Mouse (Mus musculus): ENCODE data around the gene Fam19a5. TPM values are rescaled to one million over a fixed set of nuclear protein-coding genes. Genes with fewer than 3 reads are reported as not detected.

The Fam19a5 gene
- polyA plus RNA-seq, 1 experiment from 2014 or later, result 4.7 TPM

DNA sequence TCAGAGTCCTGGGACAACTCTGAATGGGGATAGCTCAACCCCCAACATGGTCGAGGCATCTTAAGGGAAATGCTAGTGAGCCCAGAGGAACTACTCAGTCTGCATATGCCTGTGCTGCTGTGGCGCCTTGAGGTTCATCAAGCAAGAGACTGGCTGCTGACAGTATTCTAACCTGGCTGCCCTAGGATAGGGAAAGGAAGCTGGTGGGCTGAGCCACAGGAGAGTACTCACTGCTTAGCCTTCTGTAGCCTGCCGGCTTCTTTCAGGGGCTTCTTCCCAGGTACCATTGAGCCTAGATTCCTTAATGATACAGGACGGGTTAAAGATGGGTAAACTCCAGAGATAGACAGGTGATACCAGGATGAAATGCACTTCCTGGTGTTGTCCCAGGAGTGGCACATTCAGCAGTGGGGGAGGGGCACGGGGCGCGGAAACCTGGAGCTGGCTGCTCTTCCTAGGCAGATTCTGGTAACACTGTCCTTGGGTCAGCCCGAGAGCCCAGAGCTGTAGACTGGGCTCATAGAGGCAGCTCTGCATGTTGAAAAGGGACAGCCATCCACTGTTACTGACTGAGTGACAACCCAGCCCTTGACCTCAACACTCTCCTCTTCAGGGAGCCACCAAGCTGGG is 1.7 kb downstream of the Fam19a5 start:
- Histone ChIP-seq H3K4me1 (ENCODE audit: insufficient read depth, low read length) (peaks cover 5% of the 10 kb centered on the region; the same call in 1 of the 2 replicates), H3K36me3 (ENCODE audit: insufficient read depth, low read length) (no peaks in the 10 kb centered on the region), H3K9ac (replicated peaks; ENCODE audit: low read length) (no peak overlapping the region), H3K27me3 (ENCODE audit: insufficient read depth, low read length) (peaks cover 76% of the 10 kb centered on the region), H3K4me3 (ENCODE audit: low read length) (no peak overlapping the region; the same call in 1 of the 2 replicates), H3K27ac (ENCODE audit: low read length) (no peak overlapping the region), H3K9me3 (ENCODE audit: low read length) (no peaks in the 10 kb centered on the region), H3K4me2 (replicated peaks; ENCODE audit: low read depth, low read length) (no peak overlapping the region)
- no peak for ATAC-seq (ENCODE audit: low FRiP score, low TSS enrichment)
- WGBS, result 22% methylated on average over 8 of the region's 8 CpGs

DNA sequence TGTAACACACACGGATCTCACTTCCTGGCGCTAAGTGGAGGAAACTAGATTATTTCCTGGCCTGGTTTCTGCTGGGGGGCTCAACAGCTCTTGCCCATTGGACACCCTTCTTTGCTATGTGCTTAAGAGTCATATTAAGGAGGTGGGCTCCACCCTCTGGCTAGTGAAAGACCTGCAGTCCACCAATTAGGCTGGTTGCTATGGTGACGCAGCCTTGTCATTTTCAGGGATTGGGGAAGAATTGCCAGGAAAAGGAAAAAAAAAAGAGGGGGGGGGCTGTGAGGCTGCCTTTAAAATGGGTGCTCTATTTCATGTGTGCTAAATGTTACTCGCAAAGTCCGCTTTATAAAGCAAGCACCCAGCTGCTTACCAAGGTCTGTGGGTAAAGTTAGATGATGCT is 2.9 kb downstream of the Fam19a5 start:
- Histone ChIP-seq H3K4me2 (replicated peaks; ENCODE audit: low read depth, low read length) (no peak overlapping the region), H3K9ac (replicated peaks; ENCODE audit: low read length) (no peak overlapping the region), H3K4me3 (ENCODE audit: low read length) (no peak overlapping the region), H3K9me3 (ENCODE audit: low read length) (no peaks in the 10 kb centered on the region), H3K27me3 (ENCODE audit: insufficient read depth, low read length) (peaks cover 75% of the 10 kb centered on the region), H3K36me3 (ENCODE audit: insufficient read depth, low read length) (no peaks in the 10 kb centered on the region), H3K27ac (ENCODE audit: low read length) (no peak overlapping the region), H3K4me1 (ENCODE audit: insufficient read depth, low read length) (peaks cover 5% of the 10 kb centered on the region; the same call in 1 of the 2 replicates)
- WGBS, result 52% methylated on average over 5 of the region's 5 CpGs
- no peak for ATAC-seq (ENCODE audit: low FRiP score, low TSS enrichment)

DNA sequence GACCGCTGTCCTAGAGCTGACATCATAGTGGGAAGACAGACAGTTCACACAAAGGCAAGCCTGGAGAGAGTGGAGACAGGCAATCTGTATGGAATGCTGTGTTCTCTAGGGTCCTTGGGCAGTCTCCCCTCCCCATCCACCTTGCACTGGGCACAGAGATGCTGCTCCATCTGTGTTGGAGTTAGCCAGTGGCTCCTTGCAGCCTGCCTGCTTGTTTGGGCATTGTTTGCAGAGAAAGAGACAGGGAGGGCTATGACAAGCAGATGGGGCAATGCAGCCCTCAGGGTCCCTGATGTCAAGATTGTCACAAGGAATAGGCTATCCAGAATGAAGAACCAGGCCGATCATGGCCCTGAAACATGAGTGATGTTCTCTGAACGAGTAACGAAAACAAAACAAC is 5.6 kb downstream of the Fam19a5 start:
- H3K27me3 ChIP-seq (ENCODE audit: insufficient read depth, low read length), result peaks cover 49% of the 10 kb centered on the region
- no peak overlapping the region for H3K27ac ChIP-seq (ENCODE audit: low read length)
- no peaks in the 10 kb centered on the region for H3K36me3 ChIP-seq (ENCODE audit: insufficient read depth, low read length)
- no peak overlapping the region for H3K4me3 ChIP-seq (ENCODE audit: low read length)
- H3K9me3 ChIP-seq (ENCODE audit: low read length), result no peaks in the 10 kb centered on the region
- ATAC-seq (ENCODE audit: low FRiP score, low TSS enrichment), result no peak
- no peaks in the 10 kb centered on the region; the same call in 1 of the 2 replicates for H3K4me1 ChIP-seq (ENCODE audit: insufficient read depth, low read length)
- no peak overlapping the region for H3K9ac ChIP-seq (replicated peaks; ENCODE audit: low read length)
- no peak overlapping the region for H3K4me2 ChIP-seq (replicated peaks; ENCODE audit: low read depth, low read length)
- WGBS, result 58% methylated on average over 4 of the region's 4 CpGs

DNA sequence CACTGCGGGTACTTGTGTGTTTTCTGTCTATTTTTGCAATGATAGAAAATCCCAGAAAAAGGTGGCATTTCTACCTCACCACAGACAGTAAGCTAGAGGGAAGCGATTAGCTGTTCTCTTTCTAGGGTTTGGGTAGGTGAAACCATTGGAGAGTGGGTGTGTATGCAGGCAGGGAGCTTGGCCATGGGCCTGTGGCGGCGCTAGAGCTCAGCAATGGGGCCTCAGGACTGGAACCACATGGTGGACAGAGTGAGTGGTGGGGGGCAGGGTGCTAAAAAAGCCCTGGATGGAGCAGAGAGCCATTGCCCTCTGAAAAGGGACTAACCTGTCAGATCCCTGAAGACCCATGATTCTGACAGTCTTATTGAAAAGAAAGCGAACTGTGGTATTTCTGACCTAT is 6.7 kb downstream of the Fam19a5 start:
- peaks cover 38% of the 10 kb centered on the region for H3K27me3 ChIP-seq (ENCODE audit: insufficient read depth, low read length)
- no peaks in the 10 kb centered on the region for H3K36me3 ChIP-seq (ENCODE audit: insufficient read depth, low read length)
- no peak overlapping the region for H3K4me2 ChIP-seq (replicated peaks; ENCODE audit: low read depth, low read length)
- H3K9me3 ChIP-seq (ENCODE audit: low read length), result no peaks in the 10 kb centered on the region
- H3K27ac ChIP-seq (ENCODE audit: low read length), result no peak overlapping the region
- no peaks in the 10 kb centered on the region for H3K4me1 ChIP-seq (ENCODE audit: insufficient read depth, low read length)
- no peak overlapping the region for H3K9ac ChIP-seq (replicated peaks; ENCODE audit: low read length)
- 45% methylated on average over 5 of the region's 5 CpGs for WGBS
- H3K4me3 ChIP-seq (ENCODE audit: low read length), result no peak overlapping the region
- no peak for ATAC-seq (ENCODE audit: low FRiP score, low TSS enrichment)

DNA sequence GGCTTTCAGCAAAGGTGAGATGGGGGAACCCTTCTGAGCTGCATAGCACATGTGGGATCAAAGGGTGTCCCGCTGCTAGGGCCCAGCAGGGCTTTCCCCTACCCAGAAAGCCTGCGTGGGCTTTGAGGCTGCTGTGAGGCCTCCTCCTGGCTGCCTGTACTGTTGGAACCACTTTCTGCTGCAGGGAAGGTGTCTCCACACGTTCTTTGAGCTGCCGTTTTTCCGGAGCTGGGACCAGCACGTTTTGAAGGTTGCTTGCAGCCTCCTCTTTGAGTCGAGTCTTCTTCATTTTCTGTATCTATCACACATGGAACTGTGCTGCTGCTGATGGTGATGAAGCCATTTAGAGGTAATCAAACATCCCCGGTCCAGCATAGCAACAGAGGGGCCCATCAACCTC is 7.5 kb downstream of the Fam19a5 start:
- no peak overlapping the region for H3K9ac ChIP-seq (replicated peaks; ENCODE audit: low read length)
- no peaks in the 10 kb centered on the region for H3K4me1 ChIP-seq (ENCODE audit: insufficient read depth, low read length)
- no peak overlapping the region for H3K4me3 ChIP-seq (ENCODE audit: low read length)
- no peak for ATAC-seq (ENCODE audit: low FRiP score, low TSS enrichment)
- WGBS, result 35% methylated on average over 8 of the region's 8 CpGs
- H3K27me3 ChIP-seq (ENCODE audit: insufficient read depth, low read length), result peaks cover 31% of the 10 kb centered on the region
- H3K27ac ChIP-seq (ENCODE audit: low read length), result no peak overlapping the region
- H3K4me2 ChIP-seq (replicated peaks; ENCODE audit: low read depth, low read length), result no peak overlapping the region
- H3K9me3 ChIP-seq (ENCODE audit: low read length), result no peaks in the 10 kb centered on the region
- H3K36me3 ChIP-seq (ENCODE audit: insufficient read depth, low read length), result no peaks in the 10 kb centered on the region

DNA sequence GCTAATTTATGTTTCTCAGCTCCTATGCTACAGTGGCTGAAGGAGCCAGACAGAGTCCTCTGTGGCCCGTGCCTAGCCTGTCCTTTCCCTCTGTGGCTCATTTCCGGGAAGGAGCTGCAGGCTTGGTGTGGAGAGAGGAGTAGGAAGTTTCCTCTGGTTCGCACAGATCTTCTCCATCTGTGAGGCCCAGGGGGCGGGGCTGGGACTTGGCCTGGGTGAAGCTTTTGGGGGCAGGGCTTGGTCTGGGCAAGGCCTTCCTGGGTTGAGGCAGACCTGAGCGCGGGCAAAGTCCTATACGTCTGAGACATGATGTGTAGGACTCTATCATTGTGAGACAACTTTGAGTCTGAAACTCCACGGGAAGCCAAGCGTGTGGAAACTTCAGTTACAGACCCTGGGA is 11.7 kb downstream of the Fam19a5 start:
- Histone ChIP-seq H3K4me1 (ENCODE audit: insufficient read depth, low read length) (no peaks in the 10 kb centered on the region), H3K36me3 (ENCODE audit: insufficient read depth, low read length) (no peaks in the 10 kb centered on the region), H3K4me3 (ENCODE audit: low read length) (no peak overlapping the region), H3K9me3 (ENCODE audit: low read length) (no peaks in the 10 kb centered on the region), H3K27me3 (ENCODE audit: insufficient read depth, low read length) (0 out of 2 replicates have a peak, but pooled peaks cover 4% of the 10 kb centered on the region), H3K9ac (replicated peaks; ENCODE audit: low read length) (no peak overlapping the region), H3K4me2 (replicated peaks; ENCODE audit: low read depth, low read length) (no peak overlapping the region), H3K27ac (ENCODE audit: low read length) (no peak overlapping the region)
- WGBS, result 75% methylated on average over 9 of the region's 9 CpGs
- no peak for ATAC-seq (ENCODE audit: low FRiP score, low TSS enrichment)

DNA sequence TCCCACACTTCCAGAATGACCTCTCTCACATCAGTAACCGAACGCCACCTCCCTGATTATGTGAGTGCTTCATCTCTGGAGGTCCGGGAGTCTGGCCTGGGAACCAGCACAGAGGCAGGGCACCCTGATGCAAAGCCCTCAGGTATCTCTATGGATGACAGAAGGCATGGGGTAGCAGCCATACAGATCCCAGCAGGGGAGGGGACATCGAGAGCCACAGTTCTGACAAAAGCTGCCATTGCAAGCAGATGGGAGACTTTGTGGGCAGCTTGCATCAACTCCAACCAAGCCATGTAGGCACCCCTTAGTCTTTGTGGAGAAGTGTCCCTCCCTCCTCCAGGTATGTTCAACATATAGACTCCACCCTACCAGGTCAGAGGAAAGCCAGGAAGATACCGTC is 20.2 kb downstream of the Fam19a5 start:
- Histone ChIP-seq H3K9me3 (ENCODE audit: low read length) (no peaks in the 10 kb centered on the region), H3K9ac (replicated peaks; ENCODE audit: low read length) (no peak overlapping the region), H3K4me2 (replicated peaks; ENCODE audit: low read depth, low read length) (no peak overlapping the region), H3K27me3 (ENCODE audit: insufficient read depth, low read length) (no peaks in the 10 kb centered on the region), H3K4me3 (ENCODE audit: low read length) (no peak overlapping the region), H3K4me1 (ENCODE audit: insufficient read depth, low read length) (0 out of 2 replicates have a peak, but pooled peaks cover 14% of the 10 kb centered on the region), H3K36me3 (ENCODE audit: insufficient read depth, low read length) (no peaks in the 10 kb centered on the region), H3K27ac (ENCODE audit: low read length) (no peak overlapping the region)
- WGBS, result 90% methylated on average over 5 of the region's 5 CpGs
- ATAC-seq (ENCODE audit: low FRiP score, low TSS enrichment), result no peak

DNA sequence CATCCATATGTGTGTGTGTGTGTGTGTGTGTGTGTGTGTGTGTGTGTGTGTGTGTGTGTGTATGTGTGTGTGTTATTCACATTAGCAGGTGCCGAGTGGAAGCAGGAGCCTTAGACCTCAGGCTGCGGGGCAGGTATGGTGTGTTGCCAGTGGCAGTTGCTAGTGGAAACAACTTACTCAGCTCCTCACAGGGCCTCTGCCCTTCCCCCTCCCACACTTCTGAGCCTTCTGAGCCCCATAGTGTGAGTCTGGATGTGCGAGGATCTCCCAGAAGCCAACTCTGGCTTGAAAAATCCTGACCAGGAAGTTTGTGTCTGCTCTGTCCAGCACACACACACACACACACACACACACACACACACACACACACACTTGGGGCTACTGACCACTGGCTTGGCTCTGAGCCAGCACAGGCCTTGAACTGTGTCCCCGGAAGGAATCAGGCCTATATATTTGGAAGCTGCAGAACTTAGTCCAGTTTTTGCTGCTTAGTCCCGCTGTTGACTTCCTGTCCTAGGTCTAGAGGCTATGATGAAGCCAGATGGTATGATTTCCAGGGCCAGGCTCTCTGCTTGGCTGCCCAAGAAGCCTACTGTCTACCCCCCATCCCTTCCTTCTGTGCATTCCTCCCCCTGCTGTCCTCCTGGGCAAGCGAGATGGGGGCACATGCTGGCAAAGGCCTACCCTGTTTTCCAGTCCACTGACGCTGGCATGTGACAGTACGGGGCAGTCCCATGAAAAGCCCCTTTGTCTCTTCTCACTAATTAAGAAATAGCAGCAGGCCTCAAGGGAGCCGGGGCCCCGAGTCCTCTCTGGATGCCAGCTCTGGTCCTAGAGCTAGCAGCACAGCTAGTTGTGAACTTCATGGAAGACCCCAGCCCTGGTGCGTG is 22.2 kb downstream of the Fam19a5 start:
- 0 out of 2 replicates have a peak overlapping the region, but pooled peaks have one; percentile 56 for H3K27ac ChIP-seq (ENCODE audit: low read length)
- no peak overlapping the region for H3K4me2 ChIP-seq (replicated peaks; ENCODE audit: low read depth, low read length)
- 51% methylated on average over 11 of the region's 11 CpGs for WGBS
- H3K9ac ChIP-seq (replicated peaks; ENCODE audit: low read length), result no peak overlapping the region
- no peaks in the 10 kb centered on the region for H3K36me3 ChIP-seq (ENCODE audit: insufficient read depth, low read length)
- H3K4me1 ChIP-seq (ENCODE audit: insufficient read depth, low read length), result 0 out of 2 replicates have a peak, but pooled peaks cover 14% of the 10 kb centered on the region
- ATAC-seq (ENCODE audit: low FRiP score, low TSS enrichment), result peak; percentile 79
- H3K9me3 ChIP-seq (ENCODE audit: low read length), result no peaks in the 10 kb centered on the region
- H3K4me3 ChIP-seq (ENCODE audit: low read length), result no peak overlapping the region
- H3K27me3 ChIP-seq (ENCODE audit: insufficient read depth, low read length), result no peaks in the 10 kb centered on the region

DNA sequence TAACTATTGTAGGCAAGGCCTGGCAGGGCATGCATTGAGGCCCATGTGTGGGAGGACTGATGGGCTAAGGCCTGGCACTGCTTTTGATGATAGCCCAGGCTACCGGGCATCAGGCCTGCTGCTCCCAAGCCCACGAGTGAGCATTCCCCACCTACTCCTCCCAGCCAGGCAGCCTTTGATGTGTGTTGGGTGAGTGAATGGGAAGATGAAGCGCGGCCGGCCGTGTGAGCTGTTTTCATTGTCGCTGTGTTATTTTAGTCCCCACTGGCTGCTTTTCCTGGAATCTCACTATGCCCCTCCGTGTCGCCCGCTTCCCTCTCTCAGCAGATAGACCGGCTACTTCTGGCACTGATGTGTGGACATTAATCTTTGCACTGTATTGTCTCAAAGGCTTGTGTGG is 26.1 kb downstream of the Fam19a5 start:
- H3K4me3 ChIP-seq (ENCODE audit: low read length), result no peak overlapping the region
- 0 out of 2 replicates have a peak, but pooled peaks cover 14% of the 10 kb centered on the region for H3K4me1 ChIP-seq (ENCODE audit: insufficient read depth, low read length)
- H3K9ac ChIP-seq (replicated peaks; ENCODE audit: low read length), result no peak overlapping the region
- H3K9me3 ChIP-seq (ENCODE audit: low read length), result no peaks in the 10 kb centered on the region
- no peak overlapping the region for H3K27ac ChIP-seq (ENCODE audit: low read length)
- no peak overlapping the region for H3K4me2 ChIP-seq (replicated peaks; ENCODE audit: low read depth, low read length)
- H3K36me3 ChIP-seq (ENCODE audit: insufficient read depth, low read length), result no peaks in the 10 kb centered on the region
- 44% methylated on average over 11 of the region's 11 CpGs for WGBS
- no peak for ATAC-seq (ENCODE audit: low FRiP score, low TSS enrichment)
- no peaks in the 10 kb centered on the region for H3K27me3 ChIP-seq (ENCODE audit: insufficient read depth, low read length)

DNA sequence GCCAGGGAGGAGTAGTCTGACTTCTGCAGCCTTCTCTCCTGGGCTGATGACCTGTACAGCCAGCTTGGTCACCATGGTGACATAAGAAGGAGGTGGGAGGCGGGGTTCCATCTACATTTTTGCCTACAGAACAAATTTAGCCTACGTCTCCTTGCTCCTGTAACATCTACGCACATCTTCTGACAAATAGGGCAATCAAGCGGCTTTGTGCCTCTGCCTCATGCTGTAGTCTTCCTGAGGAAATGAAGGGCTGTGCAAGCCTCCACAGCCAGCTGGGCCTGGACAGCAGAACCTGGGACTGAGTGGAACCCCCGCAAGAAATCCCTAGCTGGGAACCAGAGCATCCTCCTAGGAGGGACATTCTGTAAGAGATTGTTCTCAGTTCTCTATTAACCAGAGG is 35.8 kb downstream of the Fam19a5 start:
- Histone ChIP-seq H3K4me3 (ENCODE audit: low read length) (no peak overlapping the region), H3K27ac (ENCODE audit: low read length) (no peak overlapping the region), H3K27me3 (ENCODE audit: insufficient read depth, low read length) (no peaks in the 10 kb centered on the region), H3K4me1 (ENCODE audit: insufficient read depth, low read length) (no peaks in the 10 kb centered on the region), H3K9me3 (ENCODE audit: low read length) (no peaks in the 10 kb centered on the region), H3K36me3 (ENCODE audit: insufficient read depth, low read length) (no peaks in the 10 kb centered on the region), H3K9ac (replicated peaks; ENCODE audit: low read length) (no peak overlapping the region), H3K4me2 (replicated peaks; ENCODE audit: low read depth, low read length) (no peak overlapping the region)
- ATAC-seq (ENCODE audit: low FRiP score, low TSS enrichment), result no peak
- WGBS, result 87% methylated on average over 5 of the region's 5 CpGs

Measured in kidney, embryonic 16.5 days (tissue).